Mouse (Mus musculus) thymus, postnatal 14 days (tissue): Measurements from ENCODE around the gene D17H6S53E.
A peak's percentile ranks its signal among the peaks of the same experiment; 100 is the strongest.

ENCODE experiments used
- DNase-seq: peaks from one replicate; pipeline ENCODE4 v3.0.0; 2021

The D17H6S53E gene

GRCm38 (mm10) chr17:35134801-35135590 is 8.8 kb downstream of the D17H6S53E start, which contains the start of gene Bag6:
TSS of gene Bag6 (plus strand) at chr17:35135178.
- peak; percentile 95 for DNase-seq

- no peak for DNase-seq
These were observed 9.6 kb downstream of the D17H6S53E start for GRCm38 (mm10) chr17:35135591-35136320.

GRCm38 (mm10) chr17:35139269-35139668 is 13.1 kb downstream of the D17H6S53E start:
- DNase-seq: no peak

- DNase-seq: no peak
These were observed 14.4 kb downstream of the D17H6S53E start for GRCm38 (mm10) chr17:35140490-35140996.

GRCm38 (mm10) chr17:35141971-35142370 is 15.8 kb downstream of the D17H6S53E start:
- no peak for DNase-seq

- DNase-seq: no peak
These were observed 20.0 kb downstream of the D17H6S53E start for GRCm38 (mm10) chr17:35146139-35146538.

GRCm38 (mm10) chr17:35147348-35147747 is 21.2 kb downstream of the D17H6S53E start:
- no peak for DNase-seq

- no peak for DNase-seq
These were observed 21.9 kb downstream of the D17H6S53E start for GRCm38 (mm10) chr17:35147922-35148639.

- DNase-seq: no peak
These were observed 25.9 kb downstream of the D17H6S53E start for GRCm38 (mm10) chr17:35152121-35152520.

GRCm38 (mm10) chr17:35153077-35153476 is 26.9 kb downstream of the D17H6S53E start:
- DNase-seq: no peak

- DNase-seq: no peak
These were observed 27.8 kb downstream of the D17H6S53E start for GRCm38 (mm10) chr17:35153931-35154330.

GRCm38 (mm10) chr17:35154616-35155015 is 28.4 kb downstream of the D17H6S53E start:
- no peak for DNase-seq

GRCm38 (mm10) chr17:35155451-35155850 is 29.3 kb downstream of the D17H6S53E start:
- DNase-seq: no peak

GRCm38 (mm10) chr17:35156461-35157200 is 30.5 kb downstream of the D17H6S53E start:
- no peak for DNase-seq

- DNase-seq: no peak
These were observed 31.1 kb downstream of the D17H6S53E start for GRCm38 (mm10) chr17:35157254-35157653.

- no peak for DNase-seq
These were observed 31.5 kb downstream of the D17H6S53E start for GRCm38 (mm10) chr17:35157661-35158175.

- DNase-seq: no peak
These were observed 32.8 kb downstream of the D17H6S53E start for GRCm38 (mm10) chr17:35158850-35159593.

- no peak for DNase-seq
These were observed 33.5 kb downstream of the D17H6S53E start for GRCm38 (mm10) chr17:35159638-35160037.

- DNase-seq: no peak
These were observed 35.2 kb downstream of the D17H6S53E start for GRCm38 (mm10) chr17:35161421-35161820.

- no peak for DNase-seq
These were observed 35.9 kb downstream of the D17H6S53E start for GRCm38 (mm10) chr17:35162121-35162520.

GRCm38 (mm10) chr17:35162730-35163129 is 36.6 kb downstream of the D17H6S53E start:
- no peak for DNase-seq
